Comparison of ENCODE assay signal across 18 mouse cellular contexts in the genomic region with DNA sequence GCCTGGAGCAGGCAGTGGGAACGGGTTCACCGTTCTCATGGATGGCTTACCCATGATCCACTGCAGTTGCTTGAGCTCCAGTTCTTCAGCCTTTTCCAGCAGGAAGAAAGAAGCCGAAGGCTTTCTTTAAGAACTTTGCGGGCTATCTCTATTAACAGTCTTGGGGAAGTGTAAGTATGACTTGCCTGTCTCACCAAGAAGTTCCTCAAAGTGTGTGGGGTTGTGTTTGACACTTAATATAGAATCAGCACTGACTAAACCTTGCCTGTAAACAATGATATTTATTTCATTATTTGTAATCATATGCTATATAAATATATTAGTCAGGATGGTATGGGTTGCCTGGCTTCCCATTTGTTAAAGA. TPM values are rescaled to one million over a fixed set of nuclear protein-coding genes. Genes with fewer than 3 reads are reported as not detected.
"Had no signal": no experiment of that assay in that cellular context is flagged by ENCODE, and none has a peak within 500 bp of the region (broad histone marks: within the 10 kb centered on the region; RNA-seq: fewer than 3 reads in every experiment).

No protein-coding gene starts in this region.

- H3K4me1 ChIP-seq: kidney, embryonic 15.5 days; liver, embryonic 13.5 days; midbrain, embryonic 12.5 days; neural tube, embryonic 13.5 days had no signal

- H3K36me3 ChIP-seq: kidney, embryonic 15.5 days; liver, embryonic 13.5 days; midbrain, embryonic 12.5 days; neural tube, embryonic 13.5 days had no signal

- H3K27ac ChIP-seq: kidney, embryonic 15.5 days; left cerebral cortex, adult 2 months; liver, embryonic 13.5 days; midbrain, embryonic 12.5 days; neural tube, embryonic 13.5 days had no signal

- H3K9ac ChIP-seq: kidney, embryonic 15.5 days; liver, embryonic 13.5 days; lung, embryonic 14.5 days; midbrain, embryonic 12.5 days; neural tube, embryonic 13.5 days had no signal

- ATAC-seq: lung, postnatal 0 days; midbrain, embryonic 16.5 days had no signal

- DNase-seq: kidney, adult 11 months; kidney, adult 8-10 months; kidney, postnatal 10 days; kidney, postnatal 36 days; liver, embryonic 13.5 days; lung, embryonic 14.5 days; retina, postnatal 1 day; thymus, adult 2 months; thymus, postnatal 14 days; thymus, postnatal 4 days had no signal

- H3K4me2 ChIP-seq: kidney, embryonic 15.5 days; liver, embryonic 13.5 days; lung, embryonic 14.5 days; midbrain, embryonic 12.5 days; neural tube, embryonic 13.5 days had no signal

- H3K27me3 ChIP-seq: kidney, embryonic 15.5 days; liver, embryonic 13.5 days; midbrain, embryonic 12.5 days; neural tube, embryonic 13.5 days had no signal

- H3K4me3 ChIP-seq: kidney, embryonic 15.5 days; left cerebral cortex, adult 2 months; liver, embryonic 13.5 days; midbrain, embryonic 12.5 days; myocyte; neural tube, embryonic 13.5 days had no signal

- H3K9me3 ChIP-seq: kidney, embryonic 15.5 days; liver, embryonic 13.5 days; midbrain, embryonic 12.5 days; neural tube, embryonic 13.5 days had no signal

RNA-seq across cellular contexts. Expression of a gene that starts 11.1 kb away (rescaled TPM):
- polyA plus RNA-seq: myocyte had no signal

RNA-seq across cellular contexts. Expression of a gene that starts 23.4 kb away (rescaled TPM):
- total RNA-seq: neutrophil, adult 5-6 weeks had no signal
